Mouse (Mus musculus) liver, postnatal 0 days (tissue): ENCODE measurements around the gene Pkd1. TPM values are rescaled to one million over a fixed set of nuclear protein-coding genes. Genes with fewer than 3 reads are reported as not detected.

Source experiments
- ATAC-seq: fragments of 200-750 bp; cut with Nextera tagmentation; 2 replicates; pipeline ENCODE4 v1.8.0; 2017; ENCODE audit warnings: mild to moderate bottlenecking, moderate library complexity
- DNase-seq: peaks from one replicate; pipeline ENCODE4 v3.0.0-alpha.2; 2016
- H3K27ac ChIP-seq: fragments of 300-500 bp; sonication (generic); 2 replicates; pipeline ENCODE4 v1.5.1; 2014; ENCODE audit warnings: antibody characterized with exemption, moderate library complexity, mild to moderate bottlenecking, low read depth
- H3K27me3 ChIP-seq: fragments of 300-500 bp; sonication (generic); 2 replicates; pipeline ENCODE4 v1.6.1; 2014; ENCODE audit warnings: low read length, control low read depth, mixed read lengths; ENCODE audit not compliant: insufficient read depth
- H3K36me3 ChIP-seq: fragments of 300-500 bp; sonication (generic); replicated peaks from 2 replicates; pipeline ENCODE4 v1.6.1; 2014; ENCODE audit warnings: mild to moderate bottlenecking, control low read depth, low read length, moderate library complexity, mixed read lengths; ENCODE audit not compliant: insufficient read depth
- H3K4me1 ChIP-seq: fragments of 300-500 bp; sonication (generic); 2 replicates; pipeline ENCODE4 v1.6.1; 2014; ENCODE audit warnings: antibody characterized with exemption, mild to moderate bottlenecking, control low read depth; ENCODE audit not compliant: insufficient read depth
- H3K4me2 ChIP-seq: fragments of 300-500 bp; sonication (generic); 2 replicates; pipeline ENCODE4 v1.6.1; 2014; ENCODE audit warnings: low read depth, mild to moderate bottlenecking, low read length, moderate library complexity, mixed read lengths
- H3K4me3 ChIP-seq: fragments of 300-500 bp; sonication (generic); 2 replicates; pipeline ENCODE4 v1.5.1; 2014; ENCODE audit warnings: low read depth, low read length
- H3K9ac ChIP-seq: fragments of 300-500 bp; sonication (generic); replicated peaks from 2 replicates; pipeline ENCODE4 v1.6.1; 2014; ENCODE audit warnings: mild to moderate bottlenecking, moderate library complexity
- H3K9me3 ChIP-seq: fragments of 300-500 bp; sonication (generic); 2 replicates; pipeline ENCODE4 v1.6.1; 2016; ENCODE audit warnings: mild to moderate bottlenecking, control low read depth, low read length, mixed read lengths
- CTCF ChIP-seq: sonication (generic); IDR thresholded peaks from 2 replicates; pipeline ENCODE4 v1.5.1; 2016; ENCODE audit warnings: antibody characterized with exemption, low read depth
- EP300 ChIP-seq: IDR thresholded peaks from 2 replicates; pipeline ENCODE4 v1.6.1; 2016; ENCODE audit warnings: antibody characterized with exemption, low read depth, mild to moderate bottlenecking
- WGBS: fragments of 180-500 bp; shearing (Covaris S2); extraction: QIAGEN DNeasy Blood & Tissue Kit; methylation state at CpG from one replicate; pipeline ENCODE4 v1.1.7; 2014; ENCODE audit not compliant: insufficient replicate concordance; 5-methylcytosine and 5-hydroxymethylcytosine counted together
- polyA plus RNA-seq: library from polyadenylated mRNA; unstranded; fragments of >200 nt; fragmentation: Nextera tagmentation; extraction: Ambion mirVana; gene quantifications from 2 replicates; pipeline ENCODE4 v1.2.1, GENCODE M21; 2015

Gene Pkd1
- polyA plus RNA-seq, 1 experiment from 2014 or later = 2.8 TPM

DNA sequence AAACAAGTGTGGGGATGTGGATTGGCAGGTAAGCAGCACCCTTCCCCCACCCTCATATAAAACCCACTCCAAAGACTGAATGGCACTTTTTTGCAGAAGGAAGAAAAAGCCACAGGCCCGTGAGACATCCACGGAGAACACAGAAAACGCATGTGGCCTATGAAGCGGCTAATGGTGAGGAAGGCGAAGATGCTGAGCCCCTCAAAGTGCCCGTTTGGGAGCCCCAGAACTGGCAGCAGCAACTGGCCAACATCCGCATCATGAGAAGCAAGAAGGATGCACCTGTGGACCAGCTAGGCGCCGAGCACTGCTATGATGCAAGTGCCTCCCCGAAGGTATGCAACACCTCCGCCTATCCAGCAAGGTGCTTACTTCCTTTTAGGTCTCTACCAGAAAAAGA lies 84.2 kb downstream of the Pkd1 start:
- no peak overlapping the region for H3K27ac ChIP-seq

GRCm38 (mm10) chr17:24635024-24635423 lies 85.4 kb downstream of the Pkd1 start:
- H3K4me2 ChIP-seq = no peak overlapping the region
- TF ChIP-seq EP300 (no peak), CTCF (no peak)
- 63% methylated on average over 4 of the region's 4 CpGs for WGBS
- ATAC-seq = no peak
- peaks cover 19% of the 10 kb centered on the region for H3K4me1 ChIP-seq
- H3K4me3 ChIP-seq = no peak overlapping the region
- H3K9ac ChIP-seq = no peak overlapping the region
- no peaks in the 10 kb centered on the region for H3K27me3 ChIP-seq
- H3K27ac ChIP-seq = no peak overlapping the region
- H3K36me3 ChIP-seq = peaks cover 6% of the 10 kb centered on the region
- no peak for DNase-seq
- H3K9me3 ChIP-seq = no peaks in the 10 kb centered on the region

More for the DNA sequence above, 84.2 kb downstream of the Pkd1 start:
- H3K9ac ChIP-seq = 0 out of 2 replicates have a peak overlapping the region, but pooled peaks have one; percentile 4
- TF ChIP-seq EP300 (no peak), CTCF (no peak)
- no peak overlapping the region for H3K4me3 ChIP-seq
- ATAC-seq (no peak), DNase-seq (no peak)
- H3K36me3 ChIP-seq = peaks cover 12% of the 10 kb centered on the region
- H3K9me3 ChIP-seq = no peaks in the 10 kb centered on the region
- H3K4me1 ChIP-seq = peaks cover 19% of the 10 kb centered on the region
- 87% methylated on average over 11 of the region's 11 CpGs for WGBS
- H3K4me2 ChIP-seq = no peak overlapping the region
- H3K27me3 ChIP-seq = no peaks in the 10 kb centered on the region

- TF ChIP-seq EP300 (no peak), CTCF (no peak)
- H3K9ac ChIP-seq = no peak overlapping the region
- ATAC-seq = no peak
- peaks cover 4% of the 10 kb centered on the region for H3K36me3 ChIP-seq
- no peaks in the 10 kb centered on the region for H3K9me3 ChIP-seq
- 82% methylated on average over 5 of the region's 5 CpGs for WGBS
- no peaks in the 10 kb centered on the region for H3K27me3 ChIP-seq
- no peak overlapping the region for H3K4me2 ChIP-seq
- H3K27ac ChIP-seq = no peak overlapping the region
- DNase-seq = no peak
- peaks cover 19% of the 10 kb centered on the region for H3K4me1 ChIP-seq
- no peak overlapping the region for H3K4me3 ChIP-seq
Observed at GRCm38 (mm10) chr17:24635694-24636093, 86.1 kb downstream of the Pkd1 start.

DNA sequence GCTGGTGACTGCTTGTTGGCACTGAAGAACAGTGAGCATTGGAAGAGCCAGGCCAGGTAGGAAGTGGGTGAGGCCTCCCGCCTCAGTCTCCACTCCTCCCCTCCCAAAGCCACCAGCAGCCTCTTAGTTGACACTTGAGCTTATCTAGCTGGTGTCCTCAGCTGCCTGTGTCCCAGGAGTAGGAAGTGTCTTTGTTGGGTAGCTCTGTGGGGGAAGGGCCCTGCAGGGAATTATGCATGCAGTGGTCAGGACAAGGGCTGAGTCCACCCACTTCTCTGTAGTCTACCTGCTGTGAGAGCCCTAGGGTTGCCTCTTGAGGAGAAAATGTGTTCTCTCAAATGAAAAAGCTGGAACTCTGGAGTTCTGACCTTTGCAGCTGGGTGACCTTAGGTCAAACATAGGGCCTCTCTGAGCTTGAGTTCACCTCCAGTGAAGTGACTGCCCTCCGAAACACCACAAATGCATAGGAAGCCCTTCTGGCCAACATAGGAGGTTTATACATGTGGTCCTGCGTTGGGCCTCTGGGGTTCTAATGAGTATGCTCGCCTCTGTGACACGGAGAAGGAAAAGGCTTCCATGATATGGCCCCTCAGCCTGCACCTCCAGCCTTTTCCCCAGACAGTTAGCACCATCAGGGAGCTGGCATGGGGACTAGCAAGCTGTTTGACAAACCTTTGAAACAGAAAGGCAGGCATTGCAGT lies 87.3 kb downstream of the Pkd1 start:
- Histone ChIP-seq H3K4me1 (peaks cover 15% of the 10 kb centered on the region), H3K27me3 (no peaks in the 10 kb centered on the region), H3K4me3 (no peak overlapping the region), H3K36me3 (peaks cover 2% of the 10 kb centered on the region; the same call in 1 of the 2 replicates), H3K9me3 (no peaks in the 10 kb centered on the region), H3K4me2 (no peak overlapping the region), H3K9ac (no peak overlapping the region), H3K27ac (no peak overlapping the region)
- no peak for ATAC-seq
- 63% methylated on average over 5 of the region's 5 CpGs for WGBS
- no peak for TF ChIP-seq EP300
- no peak for TF ChIP-seq CTCF
- DNase-seq = no peak

DNA sequence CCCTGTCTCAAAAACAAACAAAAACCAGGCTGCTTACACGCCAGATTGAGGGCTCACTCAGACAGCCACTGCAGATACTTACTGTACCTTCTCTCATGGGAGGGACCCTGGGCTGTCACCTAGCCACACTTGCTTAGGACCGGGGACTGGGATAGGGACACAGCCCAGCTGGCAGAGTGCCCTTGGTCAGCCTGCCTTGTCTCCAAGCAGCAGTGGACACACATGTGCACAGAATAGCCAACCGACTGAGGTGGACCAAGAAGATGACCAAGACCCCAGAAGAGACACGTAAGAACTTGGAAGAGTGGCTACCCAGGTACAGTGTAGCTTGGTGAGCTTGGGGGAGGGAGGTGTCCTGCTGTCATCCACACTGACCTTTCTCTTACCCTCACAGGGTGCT lies 88.6 kb downstream of the Pkd1 start:
- TF ChIP-seq EP300 (no peak), CTCF (no peak)
- no peak overlapping the region for H3K4me3 ChIP-seq
- ATAC-seq (no peak), DNase-seq (no peak)
- no peaks in the 10 kb centered on the region for H3K9me3 ChIP-seq
- H3K4me1 ChIP-seq = peaks cover 9% of the 10 kb centered on the region
- H3K27me3 ChIP-seq = no peaks in the 10 kb centered on the region
- no peak overlapping the region for H3K9ac ChIP-seq
- no peak overlapping the region for H3K27ac ChIP-seq
- 75% methylated on average over 4 of the region's 4 CpGs for WGBS
- no peak overlapping the region for H3K4me2 ChIP-seq
- H3K36me3 ChIP-seq = peaks cover 5% of the 10 kb centered on the region; the same call in 1 of the 2 replicates

DNA sequence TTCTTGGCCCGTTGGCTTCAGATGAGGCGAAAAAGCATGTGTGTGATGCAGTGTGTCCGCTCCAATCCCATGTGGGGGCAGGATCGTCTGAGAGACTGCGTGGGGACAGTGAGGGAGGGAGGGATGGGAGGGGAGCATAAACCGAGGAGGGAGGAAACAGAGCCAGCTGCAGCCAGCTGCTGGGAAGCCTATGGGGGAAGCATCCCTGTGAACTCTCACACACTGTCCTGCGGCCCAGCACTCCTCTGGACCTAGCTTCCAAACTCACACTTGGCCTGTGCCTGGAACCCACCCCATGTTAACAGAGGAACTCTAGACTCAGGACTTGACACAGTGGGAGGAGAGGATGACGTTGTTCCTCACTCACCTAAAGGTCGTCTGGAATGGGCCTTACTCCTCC lies 89.2 kb downstream of the Pkd1 start:
- H3K27ac ChIP-seq = no peak overlapping the region
- peaks cover 7% of the 10 kb centered on the region; the same call in 1 of the 2 replicates for H3K4me1 ChIP-seq
- peaks cover 5% of the 10 kb centered on the region; the same call in 1 of the 2 replicates for H3K36me3 ChIP-seq
- 61% methylated on average over 9 of the region's 9 CpGs for WGBS
- TF ChIP-seq CTCF (no peak), EP300 (no peak)
- H3K4me2 ChIP-seq = no peak overlapping the region
- H3K9ac ChIP-seq = no peak overlapping the region
- DNase-seq (no peak), ATAC-seq (peak; percentile 35; the same call in 1 of the 2 replicates)
- no peaks in the 10 kb centered on the region for H3K27me3 ChIP-seq
- H3K4me3 ChIP-seq = no peak overlapping the region
- no peaks in the 10 kb centered on the region for H3K9me3 ChIP-seq
